Mouse (Mus musculus) liver, embryonic 12.5 days (tissue): Measurements from ENCODE around the gene Vps18. TPM values are rescaled to one million over a fixed set of nuclear protein-coding genes. Genes with fewer than 3 reads are reported as not detected.

Experiments
- ATAC-seq: fragments of 200-750 bp; cut with Nextera tagmentation; 2 replicates; pipeline ENCODE4 v1.8.0; 2017; ENCODE audit warnings: moderate number of reproducible peaks, mild to moderate bottlenecking, moderate library complexity
- H3K27ac ChIP-seq: fragments of 300-500 bp; sonication (generic); 2 replicates; pipeline ENCODE4 v1.5.1; 2016; ENCODE audit warnings: mild to moderate bottlenecking
- H3K27me3 ChIP-seq: fragments of 300-500 bp; sonication (generic); replicated peaks from 2 replicates; pipeline ENCODE4 v1.6.1; 2016; ENCODE audit warnings: mild to moderate bottlenecking, moderate library complexity
- H3K36me3 ChIP-seq: fragments of 300-500 bp; sonication (generic); 2 replicates; pipeline ENCODE4 v1.6.1; 2016; ENCODE audit warnings: mild to moderate bottlenecking, moderate library complexity
- H3K4me1 ChIP-seq: fragments of 300-500 bp; sonication (generic); 2 replicates; pipeline ENCODE4 v1.6.1; 2016
- H3K4me2 ChIP-seq: fragments of 300-500 bp; sonication (generic); 2 replicates; pipeline ENCODE4 v1.6.1; 2016; ENCODE audit warnings: mild to moderate bottlenecking, moderate library complexity
- H3K4me3 ChIP-seq: fragments of 300-500 bp; sonication (generic); 2 replicates; pipeline ENCODE4 v1.5.1; 2016; ENCODE audit warnings: mild to moderate bottlenecking, moderate library complexity
- H3K9ac ChIP-seq: fragments of 300-500 bp; sonication (generic); 2 replicates; pipeline ENCODE4 v1.6.1; 2016; ENCODE audit warnings: mild to moderate bottlenecking, moderate library complexity
- H3K9me3 ChIP-seq: fragments of 300-500 bp; sonication (generic); replicated peaks from 2 replicates; pipeline ENCODE4 v1.6.1; 2016; ENCODE audit warnings: mild to moderate bottlenecking, moderate library complexity
- WGBS: fragments of 180-500 bp; shearing (Covaris S2); methylation state at CpG from one replicate; pipeline ENCODE4 v1.1.7; 2016; ENCODE audit not compliant: insufficient replicate concordance; 5-methylcytosine and 5-hydroxymethylcytosine counted together
- polyA plus RNA-seq: library from polyadenylated mRNA; unstranded; fragments of >200 nt; fragmentation: Nextera tagmentation; extraction: Ambion mirVana; gene quantifications from 2 replicates; pipeline ENCODE4 v1.2.1, GENCODE M21; 2016

Vps18 gene
- polyA plus RNA-seq, 1 experiment from 2014 or later, result 9.8 TPM

GRCm38 (mm10) chr2:119325568-119326143 lies 37.1 kb downstream of the Vps18 start, which contains the start of gene Dll4:
Dll4 (plus strand) TSS chr2:119325784.
- WGBS, result under 1% methylated on average over 33 of the region's 33 CpGs
- peaks cover 100% of the 10 kb centered on the region for H3K27me3 ChIP-seq
- H3K36me3 ChIP-seq, result no peaks in the 10 kb centered on the region
- H3K27ac ChIP-seq, result no peak within 1 kb of the TSS; the same call in 1 of the 2 replicates
- peak within 1 kb of the TSS; percentile 30 for H3K9ac ChIP-seq
- peak within 1 kb of the TSS; percentile 53 for H3K4me3 ChIP-seq
- H3K4me1 ChIP-seq, result peaks cover 65% of the 10 kb centered on the region
- H3K9me3 ChIP-seq, result no peaks in the 10 kb centered on the region
- ATAC-seq, result peak; percentile 16; the same call in 1 of the 2 replicates
- peak within 1 kb of the TSS; percentile 72 for H3K4me2 ChIP-seq

GRCm38 (mm10) chr2:119326161-119327101 lies 37.9 kb downstream of the Vps18 start:
- peak overlapping the region; percentile 72 for H3K4me2 ChIP-seq
- ATAC-seq, result no peak
- H3K4me1 ChIP-seq, result peaks cover 57% of the 10 kb centered on the region
- peak overlapping the region; percentile 53 for H3K4me3 ChIP-seq
- H3K27me3 ChIP-seq, result peaks cover 100% of the 10 kb centered on the region
- no peak overlapping the region; the same call in 1 of the 2 replicates for H3K27ac ChIP-seq
- peak overlapping the region; percentile 29; the same call in 1 of the 2 replicates for H3K9ac ChIP-seq
- no peaks in the 10 kb centered on the region for H3K9me3 ChIP-seq
- under 1% methylated on average over 60 of the region's 61 CpGs for WGBS
- H3K36me3 ChIP-seq, result no peaks in the 10 kb centered on the region

- H3K4me1 ChIP-seq, result peaks cover 51% of the 10 kb centered on the region
- no peak overlapping the region for H3K27ac ChIP-seq
- H3K36me3 ChIP-seq, result no peaks in the 10 kb centered on the region
- H3K27me3 ChIP-seq, result peaks cover 100% of the 10 kb centered on the region
- ATAC-seq, result no peak
- H3K9me3 ChIP-seq, result no peaks in the 10 kb centered on the region
- peak overlapping the region; percentile 19; the same call in 1 of the 2 replicates for H3K9ac ChIP-seq
- H3K4me3 ChIP-seq, result peak overlapping the region; percentile 53
- 1% methylated on average over 30 of the region's 30 CpGs for WGBS
- H3K4me2 ChIP-seq, result peak overlapping the region; percentile 72
Measured at GRCm38 (mm10) chr2:119327102-119327480, 38.6 kb downstream of the Vps18 start.

GRCm38 (mm10) chr2:119327942-119328526 lies 39.5 kb downstream of the Vps18 start:
- WGBS, result 34% methylated on average over 11 of the region's 11 CpGs
- Histone ChIP-seq H3K4me3 (peak overlapping the region; percentile 18; the same call in 1 of the 2 replicates), H3K9me3 (no peaks in the 10 kb centered on the region), H3K4me1 (peaks cover 41% of the 10 kb centered on the region), H3K27ac (no peak overlapping the region), H3K36me3 (no peaks in the 10 kb centered on the region), H3K4me2 (peak overlapping the region; percentile 19; the same call in 1 of the 2 replicates), H3K9ac (no peak overlapping the region), H3K27me3 (peaks cover 100% of the 10 kb centered on the region)
- no peak for ATAC-seq

- Histone ChIP-seq H3K36me3 (no peaks in the 10 kb centered on the region), H3K4me2 (peak overlapping the region; percentile 19; the same call in 1 of the 2 replicates), H3K27ac (no peak overlapping the region), H3K27me3 (peaks cover 97% of the 10 kb centered on the region), H3K4me1 (peaks cover 37% of the 10 kb centered on the region), H3K4me3 (no peak overlapping the region), H3K9ac (no peak overlapping the region), H3K9me3 (no peaks in the 10 kb centered on the region)
- no peak for ATAC-seq
- WGBS, result 45% methylated on average over 5 of the region's 5 CpGs
Measured at GRCm38 (mm10) chr2:119328546-119328945, 40.0 kb downstream of the Vps18 start.

GRCm38 (mm10) chr2:119329123-119329817 lies 40.7 kb downstream of the Vps18 start:
- Histone ChIP-seq H3K27ac (no peak overlapping the region), H3K4me2 (peak overlapping the region; percentile 19; the same call in 1 of the 2 replicates), H3K4me1 (peaks cover 30% of the 10 kb centered on the region), H3K36me3 (no peaks in the 10 kb centered on the region), H3K9ac (no peak overlapping the region), H3K9me3 (no peaks in the 10 kb centered on the region), H3K4me3 (no peak overlapping the region), H3K27me3 (peaks cover 96% of the 10 kb centered on the region)
- 53% methylated on average over 3 of the region's 3 CpGs for WGBS
- ATAC-seq, result no peak

GRCm38 (mm10) chr2:119330795-119331194 lies 42.3 kb downstream of the Vps18 start:
- Histone ChIP-seq H3K9me3 (no peaks in the 10 kb centered on the region), H3K27ac (no peak overlapping the region), H3K9ac (no peak overlapping the region), H3K4me1 (peaks cover 15% of the 10 kb centered on the region), H3K4me3 (no peak overlapping the region), H3K4me2 (no peak overlapping the region), H3K36me3 (no peaks in the 10 kb centered on the region), H3K27me3 (peaks cover 94% of the 10 kb centered on the region)
- no peak for ATAC-seq
- 85% methylated on average over 8 of the region's 8 CpGs for WGBS

GRCm38 (mm10) chr2:119332177-119332661 lies 43.7 kb downstream of the Vps18 start:
- no peak overlapping the region for H3K4me3 ChIP-seq
- H3K4me2 ChIP-seq, result no peak overlapping the region
- ATAC-seq, result no peak
- WGBS, result 72% methylated on average over 24 of the region's 24 CpGs
- H3K9me3 ChIP-seq, result no peaks in the 10 kb centered on the region
- no peak overlapping the region for H3K27ac ChIP-seq
- no peaks in the 10 kb centered on the region for H3K36me3 ChIP-seq
- peaks cover 3% of the 10 kb centered on the region for H3K4me1 ChIP-seq
- peaks cover 94% of the 10 kb centered on the region for H3K27me3 ChIP-seq
- no peak overlapping the region for H3K9ac ChIP-seq

- ATAC-seq, result no peak
- Histone ChIP-seq H3K27me3 (peaks cover 81% of the 10 kb centered on the region), H3K4me3 (no peak overlapping the region), H3K9me3 (no peaks in the 10 kb centered on the region), H3K36me3 (no peaks in the 10 kb centered on the region), H3K9ac (no peak overlapping the region), H3K4me2 (no peak overlapping the region), H3K27ac (no peak overlapping the region), H3K4me1 (peaks cover 13% of the 10 kb centered on the region)
- 54% methylated on average over 1 of the region's 1 CpGs for WGBS
Measured at GRCm38 (mm10) chr2:119334135-119334534, 45.6 kb downstream of the Vps18 start.

- 70% methylated on average over 7 of the region's 7 CpGs for WGBS
- H3K4me3 ChIP-seq, result no peak overlapping the region
- H3K27me3 ChIP-seq, result peaks cover 71% of the 10 kb centered on the region
- no peaks in the 10 kb centered on the region for H3K9me3 ChIP-seq
- no peak overlapping the region for H3K27ac ChIP-seq
- no peak overlapping the region for H3K9ac ChIP-seq
- H3K4me1 ChIP-seq, result peaks cover 13% of the 10 kb centered on the region
- no peak for ATAC-seq
- H3K36me3 ChIP-seq, result no peaks in the 10 kb centered on the region
- no peak overlapping the region for H3K4me2 ChIP-seq
Measured at GRCm38 (mm10) chr2:119334964-119335525, 46.5 kb downstream of the Vps18 start.

GRCm38 (mm10) chr2:119335535-119335934 lies 47.0 kb downstream of the Vps18 start:
- H3K4me3 ChIP-seq, result no peak overlapping the region
- no peaks in the 10 kb centered on the region for H3K36me3 ChIP-seq
- H3K9me3 ChIP-seq, result no peaks in the 10 kb centered on the region
- ATAC-seq, result no peak
- H3K9ac ChIP-seq, result no peak overlapping the region
- H3K27me3 ChIP-seq, result peaks cover 67% of the 10 kb centered on the region
- H3K4me1 ChIP-seq, result peaks cover 13% of the 10 kb centered on the region
- WGBS, result 81% methylated on average over 1 of the region's 1 CpGs
- H3K4me2 ChIP-seq, result no peak overlapping the region
- H3K27ac ChIP-seq, result no peak overlapping the region
